Mouse (Mus musculus): ENCODE results near the gene Rab30.
A peak's percentile ranks its signal among the peaks of the same experiment; 100 is the strongest.
"Not testable (repeated sequence)": the region's sequence is repeated elsewhere in the genome, so short reads cannot be mapped to it uniquely, and the experiment has no call there.

Gene Rab30

DNA sequence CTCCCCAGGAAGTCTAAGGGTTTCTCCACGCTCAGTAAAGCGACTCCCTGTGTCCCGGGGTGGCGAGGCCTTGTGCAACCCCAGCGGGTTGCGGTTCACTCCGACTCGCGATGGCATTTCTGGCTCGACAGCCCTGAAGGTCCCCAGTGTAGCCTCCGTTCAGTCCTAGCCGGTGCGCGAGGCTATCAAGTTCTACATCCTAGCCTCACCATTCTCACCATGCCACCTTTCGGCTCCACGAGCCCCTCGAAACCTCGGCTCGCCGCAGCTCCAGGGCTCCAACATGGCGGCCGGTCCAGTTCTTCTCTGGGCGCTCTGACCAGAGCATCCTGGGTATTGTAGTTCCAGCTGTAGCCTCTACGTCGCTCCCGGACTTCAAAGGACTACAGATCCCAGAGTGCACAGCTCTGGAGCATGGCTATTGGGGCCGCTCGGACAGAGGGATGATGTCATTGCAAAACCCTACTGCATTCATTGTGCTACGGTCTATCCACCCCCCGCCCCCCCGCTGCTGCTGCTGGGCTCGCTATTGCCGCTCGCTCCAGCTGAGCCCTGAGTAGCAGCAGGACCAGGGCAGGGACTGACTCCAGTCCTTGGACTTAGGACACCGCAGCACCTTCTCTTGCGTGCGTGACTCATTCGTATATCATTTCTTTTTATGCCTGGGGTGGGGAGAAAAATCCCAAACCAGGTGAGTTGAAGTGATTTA lies at the start of gene Rab30:
TSS of gene Rab30 (plus strand) at position 452 of the 709 bp plus-strand sequence.
- DNase-seq (ENCODE audit: low spot score in 2 of 2): peak; percentile 96 to 98

DNA sequence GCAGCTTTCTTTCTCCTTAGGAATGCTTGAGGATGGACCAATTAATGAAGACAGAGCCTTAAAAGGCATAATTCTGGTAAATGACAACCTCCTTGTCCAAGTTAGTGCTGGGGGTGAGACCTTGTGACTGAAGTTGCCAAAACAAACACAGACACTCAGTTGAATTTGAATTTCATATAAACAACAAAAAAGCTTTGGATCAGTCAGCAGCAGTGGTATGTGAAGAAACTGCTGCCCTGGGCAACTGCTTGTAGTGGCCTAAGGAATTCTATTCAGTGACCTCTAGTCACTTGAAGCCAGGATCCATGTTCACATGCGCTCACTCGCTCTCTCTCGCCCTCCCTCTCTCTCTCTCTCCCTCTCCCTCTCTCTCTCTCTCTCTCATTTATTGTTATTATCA lies 45.0 kb upstream of the Rab30 start:
- no peak for DNase-seq (ENCODE audit: low spot score in 2 of 2)

DNA sequence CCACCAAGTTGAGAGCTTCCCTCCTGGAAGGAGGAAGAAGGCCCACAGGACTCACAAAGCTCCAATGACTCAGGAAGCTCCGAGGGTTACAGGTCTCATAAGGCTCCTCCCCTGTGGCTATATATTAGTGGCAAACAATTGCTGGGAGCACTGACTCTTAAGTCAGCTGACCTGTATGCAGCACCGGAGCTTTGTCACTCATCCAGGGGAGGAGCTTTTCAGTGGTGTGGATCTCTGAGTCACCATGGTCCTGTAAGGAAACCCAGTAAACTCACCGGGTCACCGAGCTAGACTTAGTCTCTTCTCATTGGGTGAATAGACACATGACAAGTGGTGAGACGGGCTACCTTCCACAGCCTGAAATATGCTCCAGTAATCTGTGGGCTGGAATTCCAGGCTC lies 42.6 kb upstream of the Rab30 start:
- DNase-seq (ENCODE audit: low spot score in 2 of 2): no peak

DNA sequence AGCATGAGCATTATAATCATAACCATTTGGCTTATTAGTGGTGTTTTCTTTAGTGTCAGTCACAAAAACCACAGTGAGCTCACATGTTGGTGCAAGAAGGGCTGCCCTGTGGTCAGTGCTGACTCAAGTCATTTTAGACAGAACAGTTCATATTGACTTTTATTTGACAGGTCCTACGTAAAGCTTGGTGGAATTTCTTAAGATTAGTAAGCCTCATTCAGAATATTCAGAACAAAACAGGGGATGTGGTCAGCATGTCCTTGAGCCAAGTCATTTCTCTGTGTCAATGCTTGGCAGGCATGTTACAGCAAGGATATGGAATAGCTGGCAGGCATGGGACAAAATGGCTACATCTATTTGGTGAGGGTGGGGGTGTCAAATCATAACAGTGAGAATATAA lies 37.7 kb upstream of the Rab30 start:
- no peak for DNase-seq (ENCODE audit: low spot score in 2 of 2)

DNA sequence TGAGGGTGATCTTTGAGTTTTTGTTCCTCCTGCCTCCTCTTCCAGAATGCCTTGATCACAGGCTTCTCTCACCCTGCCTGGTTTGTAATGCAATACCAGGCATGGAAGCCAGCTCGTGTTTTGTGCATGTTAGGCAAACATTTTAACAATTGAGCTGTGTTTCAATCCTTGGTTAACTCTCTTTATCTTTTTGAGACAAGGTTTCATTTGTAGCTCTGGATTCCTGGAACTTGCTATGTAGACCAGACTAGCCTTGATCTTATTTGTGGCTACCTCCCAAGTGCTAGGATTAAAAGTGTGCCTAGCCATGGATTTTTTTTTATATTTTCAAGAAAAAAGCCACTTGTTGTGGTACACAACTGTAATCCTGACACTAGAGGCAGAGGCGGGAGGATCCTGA lies 35.9 kb upstream of the Rab30 start:
- DNase-seq (ENCODE audit: low spot score in 2 of 2): no peak

DNA sequence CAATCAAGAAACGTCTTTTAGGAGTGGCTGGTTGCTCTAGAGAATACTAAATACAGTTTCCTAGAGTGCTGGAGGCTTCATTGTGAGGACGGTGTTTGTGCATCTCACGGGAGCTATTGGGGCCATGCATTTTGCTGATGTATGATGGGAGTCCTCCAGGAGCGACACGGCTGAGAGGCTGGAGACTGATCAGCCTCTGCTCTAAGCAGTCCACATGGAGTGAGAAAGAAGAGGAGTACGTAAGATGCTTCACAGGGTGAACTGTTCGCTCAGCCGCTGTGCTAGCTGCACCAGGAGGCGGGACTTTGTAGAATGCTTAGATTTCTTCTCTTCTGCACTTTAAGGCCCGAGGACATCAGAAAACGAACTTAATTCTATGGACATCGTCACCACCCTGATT lies 34.7 kb upstream of the Rab30 start:
- DNase-seq (ENCODE audit: low spot score in 2 of 2): no peak

DNA sequence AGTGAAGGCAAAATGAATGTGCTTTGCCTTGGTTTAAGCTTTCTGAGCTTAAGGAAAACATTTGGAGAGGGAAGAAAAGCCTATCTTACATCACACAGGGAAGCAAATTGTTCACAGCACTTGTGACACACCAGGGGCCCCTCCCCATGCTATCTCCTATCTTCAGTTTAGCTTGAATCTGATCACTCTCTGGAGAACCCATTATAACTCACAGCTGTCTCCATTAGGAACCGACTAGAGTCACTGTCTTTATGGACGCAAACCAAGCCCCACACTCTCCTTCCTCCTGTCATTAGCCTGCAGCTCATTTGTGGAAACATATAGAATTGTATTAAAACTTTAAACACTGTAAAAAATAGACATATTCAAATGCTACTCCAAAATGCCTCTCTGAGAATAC lies 31.8 kb upstream of the Rab30 start:
- no peak for DNase-seq (ENCODE audit: low spot score in 2 of 2)

DNA sequence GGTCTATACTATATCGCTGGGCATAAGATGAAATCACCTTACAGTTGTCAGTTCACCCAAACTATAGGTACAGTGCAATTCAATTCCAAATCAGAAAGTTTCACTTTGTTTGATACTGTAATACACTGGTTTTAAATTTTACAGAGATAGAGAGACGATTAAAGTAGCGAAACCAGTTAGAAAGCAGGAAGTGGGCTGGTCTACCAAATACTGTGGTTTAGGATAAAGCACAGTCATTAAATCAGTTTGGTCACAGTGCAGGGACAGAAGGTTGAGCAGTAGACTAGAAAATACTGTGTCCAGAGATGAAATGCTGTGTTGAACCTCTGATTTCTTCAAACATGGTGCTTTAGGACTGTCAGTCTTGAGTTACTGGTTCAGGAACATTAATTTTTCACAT lies 29.8 kb upstream of the Rab30 start:
- no peak for DNase-seq (ENCODE audit: low spot score in 2 of 2)

DNA sequence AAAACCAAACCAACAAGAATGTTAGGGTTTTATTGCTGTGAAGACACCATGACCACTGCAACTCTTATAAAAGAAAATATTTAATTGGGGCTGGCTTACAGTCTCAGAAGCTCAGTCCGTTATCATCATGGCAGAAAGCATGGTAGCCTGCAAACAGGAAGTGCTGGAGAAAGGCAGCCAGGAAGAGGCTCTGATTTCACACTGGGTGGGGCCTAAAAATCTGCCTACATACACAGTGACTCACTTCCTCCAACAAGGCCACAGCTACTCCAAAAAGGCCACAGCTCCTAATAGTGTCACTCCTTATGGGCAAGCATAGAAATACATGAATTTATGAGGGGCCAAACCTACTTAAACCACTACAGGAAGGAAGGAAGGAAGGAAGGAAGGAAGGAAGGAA lies 26.3 kb upstream of the Rab30 start:
- no peak for DNase-seq (ENCODE audit: low spot score in 2 of 2)

DNA sequence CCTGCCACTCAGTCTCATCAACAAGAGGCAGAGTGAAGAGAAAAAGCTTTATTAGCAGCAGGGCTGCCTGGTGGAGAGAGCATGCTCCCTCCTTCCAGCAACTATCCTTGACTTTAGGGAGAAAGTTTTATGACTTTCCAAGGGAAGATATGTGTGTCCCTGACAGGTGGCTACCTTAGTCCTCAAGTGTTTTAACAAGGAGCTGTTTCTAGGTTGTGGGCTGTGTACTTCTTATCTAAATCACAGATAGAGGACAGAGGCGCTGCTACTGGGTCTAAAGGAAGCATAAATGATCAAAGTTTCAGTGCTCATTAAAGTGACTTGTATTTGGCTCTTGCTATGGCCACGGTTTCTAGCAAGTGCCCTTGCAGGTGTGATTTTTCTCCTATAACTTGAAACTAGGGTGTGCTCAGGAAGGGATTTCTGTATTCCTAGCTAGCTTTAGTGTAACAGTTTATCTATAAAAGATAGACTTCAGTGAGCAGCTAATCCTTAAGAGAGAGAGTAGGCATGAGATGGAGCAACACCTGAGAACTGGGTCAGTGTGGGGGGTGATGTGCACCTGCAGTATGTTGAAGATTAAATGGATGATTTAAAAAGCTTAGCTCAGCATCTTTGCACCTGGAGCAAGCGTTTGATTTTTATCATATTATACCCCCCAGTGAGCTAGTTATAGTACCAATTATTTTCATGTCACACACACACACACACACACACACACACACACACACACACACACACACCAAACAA lies 21.1 kb upstream of the Rab30 start:
- DNase-seq (ENCODE audit: low spot score in 2 of 2): no peak

DNA sequence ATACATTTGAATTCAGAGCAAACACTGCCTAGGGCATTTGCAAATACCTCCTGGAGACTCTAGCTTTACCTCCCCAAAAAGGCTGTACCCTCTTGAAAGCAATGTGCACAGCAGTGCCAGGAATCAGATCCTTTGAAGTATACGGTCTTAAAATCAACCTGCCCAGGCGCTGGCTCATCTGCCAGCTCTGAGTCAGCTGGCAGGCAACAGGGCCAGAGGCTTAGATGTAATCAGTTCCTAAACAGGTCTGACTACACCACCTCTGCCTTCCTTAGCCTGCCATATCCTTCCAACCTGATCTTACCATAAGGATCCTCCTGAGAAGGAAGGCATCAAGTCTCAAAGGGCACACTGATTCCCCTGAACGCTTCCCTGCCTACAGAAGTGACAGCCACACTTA lies 17.7 kb upstream of the Rab30 start:
- no peak for DNase-seq (ENCODE audit: low spot score in 2 of 2)

DNA sequence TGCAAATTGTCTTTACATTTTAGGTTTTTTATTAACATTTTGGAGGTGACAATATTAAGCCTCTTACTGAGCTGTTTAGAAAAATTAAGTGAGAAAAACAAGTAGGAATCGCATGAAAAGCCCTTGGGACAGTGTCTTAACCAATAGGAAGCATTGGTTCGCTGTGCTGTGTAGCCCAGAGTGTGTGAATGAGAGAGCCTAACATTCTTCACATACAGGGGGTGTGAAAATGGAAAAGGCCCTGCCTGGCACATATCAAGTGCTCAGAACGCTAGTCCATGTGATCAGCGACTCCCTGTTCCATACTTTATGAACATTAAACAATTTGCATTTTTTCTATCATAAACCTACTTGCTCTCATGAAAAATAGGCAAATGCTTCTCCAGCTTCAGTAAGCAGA lies 17.1 kb upstream of the Rab30 start:
- no peak for DNase-seq (ENCODE audit: low spot score in 2 of 2)

DNA sequence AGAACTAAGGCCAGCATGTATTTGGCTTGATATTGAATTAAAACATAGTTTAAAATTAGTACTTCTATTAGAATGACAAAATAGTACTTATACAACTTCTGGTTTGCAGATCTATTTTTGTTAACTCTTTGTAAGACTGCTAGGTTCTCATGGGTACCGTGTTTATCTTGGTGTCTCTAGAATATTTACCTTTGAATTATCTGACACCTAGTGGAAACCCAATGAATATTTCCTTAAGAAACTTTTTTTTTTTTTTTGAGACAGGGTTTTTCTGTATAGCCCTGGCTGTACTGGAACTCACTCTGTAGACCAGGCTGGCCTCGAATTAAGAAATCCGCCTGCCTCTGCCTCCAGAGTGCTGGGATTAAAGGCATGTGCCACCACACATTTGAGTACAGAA lies 11.8 kb upstream of the Rab30 start:
- not testable (repeated sequence) for DNase-seq (ENCODE audit: low spot score in 2 of 2)

DNA sequence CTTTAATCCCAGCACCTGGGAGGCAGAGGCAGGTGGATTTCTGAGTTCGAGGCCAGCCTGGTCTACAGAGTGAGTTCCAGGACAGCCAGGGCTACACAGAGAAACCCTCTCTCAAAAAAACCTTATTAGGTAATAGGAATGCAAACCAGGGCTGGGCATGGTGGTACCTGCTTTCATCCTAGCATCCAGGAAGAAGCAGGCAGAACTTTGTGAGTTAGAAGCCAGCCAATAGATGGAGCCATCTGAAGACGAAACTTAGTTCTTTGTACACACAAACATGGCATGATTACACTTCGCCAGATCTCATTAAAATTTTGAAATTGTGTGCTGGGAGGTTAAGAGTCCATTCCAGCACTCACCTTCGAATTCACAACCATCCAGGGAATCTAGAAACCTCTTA lies 10.9 kb upstream of the Rab30 start:
- no peak for DNase-seq (ENCODE audit: low spot score in 2 of 2)

DNA sequence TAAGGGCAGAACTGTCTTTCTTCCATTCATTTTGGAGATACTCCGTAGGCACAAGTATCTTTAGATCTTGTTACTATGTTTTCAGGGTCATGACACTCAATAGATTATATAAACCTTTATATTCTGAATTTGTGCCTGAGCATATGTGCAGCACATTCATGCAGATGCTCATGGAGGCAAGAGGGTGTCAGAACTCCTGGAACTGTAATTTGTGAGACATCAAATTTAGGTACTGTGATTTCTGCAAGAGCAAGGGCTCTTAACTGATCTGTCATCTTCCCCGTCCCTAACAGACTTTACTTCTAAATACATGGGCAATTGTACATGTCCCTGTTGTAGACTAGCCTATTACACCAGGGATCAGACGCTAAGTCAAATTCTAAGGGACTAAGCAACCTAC lies 10.4 kb upstream of the Rab30 start:
- DNase-seq (ENCODE audit: low spot score in 2 of 2): no peak

DNA sequence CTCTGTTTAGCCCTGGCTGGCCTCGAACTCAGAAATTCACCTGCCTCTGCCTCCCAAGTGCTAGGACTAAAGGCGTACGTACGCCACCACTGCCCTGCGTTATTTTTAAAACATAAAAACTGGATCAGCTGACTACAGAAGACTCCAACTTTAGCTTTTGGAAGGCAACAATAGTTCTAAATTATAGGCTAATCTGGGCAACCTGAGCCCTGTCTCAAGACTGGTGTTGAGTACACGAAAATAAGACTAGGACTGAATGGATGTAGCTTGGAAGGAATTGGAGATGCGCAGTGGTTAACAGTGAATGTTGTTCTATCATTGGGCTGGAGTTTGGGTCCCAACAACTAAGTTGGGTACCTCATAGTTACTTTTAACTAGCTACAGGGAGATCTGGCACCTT lies 9.3 kb upstream of the Rab30 start:
- DNase-seq (ENCODE audit: low spot score in 2 of 2): no peak

DNA sequence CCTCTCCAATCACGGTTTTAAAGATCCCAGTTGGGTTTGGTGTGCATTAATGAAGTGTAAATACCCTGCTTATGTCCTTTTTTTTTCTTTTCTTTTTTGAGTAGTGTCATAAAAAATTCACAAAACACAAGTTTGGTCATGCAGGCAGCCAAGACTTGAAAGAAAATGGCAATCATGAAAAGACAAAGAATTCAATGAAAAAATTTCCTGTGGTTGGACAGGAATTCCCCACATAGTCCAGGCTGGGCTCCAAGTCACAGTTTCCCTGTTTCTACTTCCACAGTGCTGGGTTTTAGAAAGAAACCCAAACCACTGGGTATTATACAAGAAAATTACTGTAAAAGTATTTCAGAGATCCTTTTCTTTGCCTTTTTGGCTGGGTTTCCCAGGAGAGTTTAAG lies 3.8 kb upstream of the Rab30 start:
- no peak for DNase-seq (ENCODE audit: low spot score in 2 of 2)

DNA sequence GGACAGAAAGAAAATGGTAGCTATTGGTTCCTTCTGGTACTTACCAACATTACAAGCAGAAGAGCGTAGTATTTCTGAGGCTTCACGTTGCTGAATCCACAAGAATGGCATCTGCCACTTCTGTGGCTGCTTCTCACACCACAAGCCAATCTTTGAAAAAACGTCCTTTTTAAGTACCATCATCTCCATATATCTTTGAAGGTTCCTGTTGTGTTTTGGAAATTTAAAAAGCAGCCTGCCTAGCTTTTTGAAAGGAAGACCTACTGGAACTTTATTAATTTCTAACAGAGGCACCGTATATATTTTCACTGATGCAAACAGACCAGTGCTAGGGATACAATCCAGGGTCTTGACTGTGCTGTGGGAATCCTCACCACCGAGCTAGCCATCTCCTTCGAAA lies 1.4 kb upstream of the Rab30 start:
- DNase-seq (ENCODE audit: low spot score in 2 of 2): no peak

DNA sequence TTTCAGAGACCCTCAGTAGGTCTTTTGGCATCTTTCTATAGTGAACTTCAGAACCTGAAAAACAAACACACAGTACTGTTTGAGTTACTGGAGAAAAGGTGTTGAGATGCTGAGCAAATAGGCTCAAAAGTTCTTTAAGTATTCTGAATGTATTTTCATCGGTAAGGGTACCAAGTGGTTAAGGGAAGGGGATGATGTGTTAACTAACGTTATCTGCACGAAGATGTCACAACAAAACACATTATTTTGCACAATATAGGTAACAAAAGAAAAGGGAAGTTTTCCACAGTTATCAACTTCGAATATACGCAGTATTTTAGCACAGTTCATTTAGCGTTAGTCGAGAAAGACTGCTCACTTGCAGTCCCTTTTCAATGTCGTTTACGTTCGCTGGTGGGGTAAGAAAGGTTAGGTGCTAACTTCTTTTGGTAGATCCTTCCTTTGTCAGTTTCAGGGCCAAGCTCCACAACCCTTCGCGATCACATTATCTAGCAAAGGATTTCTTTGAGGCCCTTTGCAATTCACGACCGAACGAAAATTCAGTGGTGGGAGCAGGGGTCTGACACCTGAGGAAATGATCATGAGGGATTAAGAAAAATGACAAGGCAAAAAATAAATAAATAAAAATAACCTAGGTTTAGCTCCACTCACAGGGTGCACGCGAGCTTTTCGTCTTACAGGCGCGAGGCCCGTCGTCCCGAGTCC lies 840 bp upstream of the Rab30 start:
- no peak for DNase-seq (ENCODE audit: low spot score in 2 of 2)

DNA sequence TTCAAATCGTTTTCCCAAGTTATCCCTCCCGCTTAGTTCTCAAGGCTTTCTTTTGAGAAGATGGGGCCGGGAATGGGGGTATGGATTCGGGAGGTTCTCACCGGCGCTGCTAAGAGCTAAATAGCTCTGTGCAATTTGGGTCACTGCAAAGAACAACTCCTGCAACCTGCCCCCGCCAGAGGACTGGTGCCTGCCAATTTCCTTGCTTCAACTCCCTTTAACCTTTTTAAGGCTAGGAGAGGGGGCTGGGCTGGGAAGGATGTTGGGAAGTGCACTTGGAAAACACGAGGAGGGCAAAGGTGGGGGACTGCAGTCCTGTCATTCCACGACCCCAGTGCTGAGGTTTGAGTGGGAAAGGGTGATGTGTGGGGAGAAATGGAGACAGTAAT lies 452 bp downstream of the Rab30 start:
- DNase-seq (ENCODE audit: low spot score in 2 of 2): peak in 1 of 2 experiments; percentile 18

DNA sequence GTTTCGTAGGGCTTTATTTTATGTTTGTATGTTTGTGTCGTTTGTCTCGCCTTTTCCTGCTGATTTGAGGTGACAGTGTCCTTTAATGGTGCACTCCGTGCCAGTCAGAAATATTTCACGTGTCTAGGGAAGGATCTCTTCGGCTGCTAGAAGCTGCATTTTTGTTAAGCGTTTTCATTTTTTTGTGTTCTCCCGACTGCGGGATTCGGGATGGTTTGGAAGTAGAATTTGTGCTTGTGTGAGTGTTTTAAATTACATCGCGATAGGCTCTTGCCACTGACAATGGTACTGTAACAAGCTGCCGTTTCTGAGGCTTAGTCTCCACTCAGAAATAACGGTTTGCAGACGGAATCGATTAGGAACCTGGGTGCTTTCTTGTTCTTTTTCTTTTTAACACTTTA lies 938 bp downstream of the Rab30 start:
- no peak for DNase-seq (ENCODE audit: low spot score in 2 of 2)

DNA sequence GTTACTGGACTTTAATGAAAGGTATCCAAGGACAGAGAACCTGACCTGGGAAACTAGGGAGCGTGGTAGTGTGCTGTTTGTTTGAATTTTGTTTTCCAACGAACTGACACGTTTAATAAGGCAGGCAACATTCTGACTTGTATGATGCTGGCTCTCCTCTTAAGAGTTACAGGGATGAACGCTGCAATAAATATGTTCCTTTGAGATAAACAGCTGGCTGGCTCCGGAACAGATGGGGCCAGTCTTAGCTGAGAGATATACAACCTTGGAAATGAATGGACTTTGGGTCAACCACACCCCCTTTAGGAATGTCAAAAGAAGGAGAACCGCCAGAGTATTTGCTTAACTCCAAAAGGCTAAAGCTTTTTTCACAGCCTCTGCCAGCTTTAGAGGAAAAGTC lies 1.4 kb downstream of the Rab30 start:
- no peak for DNase-seq (ENCODE audit: low spot score in 2 of 2)

DNA sequence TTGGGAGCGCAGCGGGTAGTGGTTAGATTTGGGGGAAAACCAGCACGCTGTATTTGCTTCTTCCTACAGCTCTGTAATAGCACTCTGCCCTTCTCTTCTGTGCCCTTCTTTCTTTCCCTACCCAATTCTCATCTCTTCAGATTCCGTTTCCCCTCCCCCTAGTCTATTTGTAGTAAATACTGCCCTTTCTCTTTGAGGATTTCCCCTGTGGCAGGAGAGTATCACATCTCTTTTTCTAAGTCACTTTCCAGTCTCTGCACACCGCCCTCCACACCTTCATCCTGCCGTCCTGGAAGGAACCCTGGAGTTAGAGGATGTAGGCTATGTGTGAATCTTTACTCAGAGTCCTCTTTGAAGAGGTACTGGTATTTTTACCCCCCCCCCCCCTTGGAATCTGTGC lies 1.9 kb downstream of the Rab30 start:
- no peak for DNase-seq (ENCODE audit: low spot score in 2 of 2)

Measured in right cerebral cortex, postnatal 36 days (tissue).